Mouse (Mus musculus) liver, embryonic 11.5 days (tissue): Measurements from ENCODE around the gene Cck. TPM values are rescaled to one million over a fixed set of nuclear protein-coding genes. Genes with fewer than 3 reads are reported as not detected.

Source experiments
- ATAC-seq: fragments of 200-750 bp; cut with Nextera tagmentation; replicated peaks from 2 replicates; pipeline ENCODE4 v1.8.0; 2017; ENCODE audit warnings: moderate number of reproducible peaks, mild to moderate bottlenecking, moderate TSS enrichment, moderate library complexity; ENCODE audit not compliant: low FRiP score
- DNase-seq: peaks from one replicate; pipeline ENCODE4 v3.0.0-alpha.2; 2017; ENCODE audit warnings: low spot score
- H3K27ac ChIP-seq: fragments of 300-500 bp; sonication (generic); 2 replicates; pipeline ENCODE4 v1.5.1; 2014; ENCODE audit warnings: mild to moderate bottlenecking, low read depth, low read length, control low read depth
- H3K27me3 ChIP-seq: fragments of 300-500 bp; sonication (generic); replicated peaks from 2 replicates; pipeline ENCODE4 v1.6.1; 2014; ENCODE audit warnings: low read length, mixed read lengths; ENCODE audit not compliant: control insufficient read depth, insufficient read depth
- H3K36me3 ChIP-seq: fragments of 300-500 bp; sonication (generic); 2 replicates; pipeline ENCODE4 v1.6.1; 2014; ENCODE audit warnings: mild to moderate bottlenecking, low read length, moderate library complexity, mixed read lengths; ENCODE audit not compliant: control insufficient read depth, insufficient read depth
- H3K4me1 ChIP-seq: fragments of 300-500 bp; sonication (generic); replicated peaks from 2 replicates; pipeline ENCODE4 v1.6.1; 2014; ENCODE audit warnings: low read length, mixed read lengths; ENCODE audit not compliant: control insufficient read depth, insufficient read depth
- H3K4me2 ChIP-seq: fragments of 300-500 bp; sonication (generic); 2 replicates; pipeline ENCODE4 v1.6.1; 2014; ENCODE audit warnings: mild to moderate bottlenecking, control low read depth, moderate library complexity
- H3K4me3 ChIP-seq: fragments of 300-500 bp; sonication (generic); 2 replicates; pipeline ENCODE4 v1.5.1; 2014; ENCODE audit warnings: low read depth, low read length, control low read depth
- H3K9ac ChIP-seq: fragments of 300-500 bp; sonication (generic); 2 replicates; pipeline ENCODE4 v1.6.1; 2014; ENCODE audit warnings: low read depth, low read length, control low read depth
- H3K9me3 ChIP-seq: fragments of 300-500 bp; sonication (generic); 2 replicates; pipeline ENCODE4 v1.6.1; 2016; ENCODE audit warnings: low read length, inconsistent platforms, mixed read lengths; ENCODE audit not compliant: control insufficient read depth
- WGBS: fragments of 180-500 bp; shearing (Covaris S2); extraction: QIAGEN DNeasy Blood & Tissue Kit; methylation state at CpG from one replicate; pipeline ENCODE4 v1.1.7; 2014; 5-methylcytosine and 5-hydroxymethylcytosine counted together
- polyA plus RNA-seq: library from polyadenylated mRNA; unstranded; fragments of >200 nt; fragmentation: Nextera tagmentation; extraction: Ambion mirVana; gene quantifications from 2 replicates; pipeline ENCODE4 v1.2.1, GENCODE M21; 2014

Gene Cck
- polyA plus RNA-seq, 1 experiment from 2014 or later = 3.1 TPM

GRCm38 (mm10) chr9:121505346-121505745, 9.9 kb upstream of the Cck start:
- no peak overlapping the region for H3K27ac ChIP-seq
- H3K9me3 ChIP-seq = no peaks in the 10 kb centered on the region
- 84% methylated on average over 8 of the region's 8 CpGs for WGBS
- no peak overlapping the region for H3K4me3 ChIP-seq
- no peak overlapping the region for H3K4me2 ChIP-seq
- H3K4me1 ChIP-seq = no peaks in the 10 kb centered on the region
- H3K9ac ChIP-seq = no peak overlapping the region
- no peaks in the 10 kb centered on the region for H3K27me3 ChIP-seq
- H3K36me3 ChIP-seq = no peaks in the 10 kb centered on the region
- DNase-seq (no peak), ATAC-seq (no peak)

- ATAC-seq (no peak), DNase-seq (no peak)
- Histone ChIP-seq H3K9me3 (no peaks in the 10 kb centered on the region), H3K27me3 (peaks cover 56% of the 10 kb centered on the region), H3K4me1 (no peaks in the 10 kb centered on the region), H3K27ac (no peak overlapping the region), H3K9ac (no peak overlapping the region), H3K4me2 (no peak overlapping the region), H3K4me3 (no peak overlapping the region), H3K36me3 (no peaks in the 10 kb centered on the region)
- 27% methylated on average over 10 of the region's 10 CpGs for WGBS
Observed at GRCm38 (mm10) chr9:121496102-121496501, 608 bp upstream of the Cck start.

- ATAC-seq (no peak), DNase-seq (peak; percentile 36)
- peak overlapping the region; percentile 49 for H3K4me2 ChIP-seq
- peak overlapping the region; percentile 31; the same call in 1 of the 2 replicates for H3K4me3 ChIP-seq
- H3K36me3 ChIP-seq = no peaks in the 10 kb centered on the region
- no peaks in the 10 kb centered on the region for H3K4me1 ChIP-seq
- H3K9ac ChIP-seq = no peak overlapping the region
- H3K27ac ChIP-seq = no peak overlapping the region
- no peaks in the 10 kb centered on the region for H3K9me3 ChIP-seq
- peaks cover 60% of the 10 kb centered on the region for H3K27me3 ChIP-seq
- 6% methylated on average over 48 of the region's 48 CpGs for WGBS
Observed at GRCm38 (mm10) chr9:121494006-121494767, 1.3 kb downstream of the Cck start.

- Histone ChIP-seq H3K4me2 (no peak overlapping the region), H3K27ac (no peak overlapping the region), H3K4me3 (no peak overlapping the region), H3K4me1 (no peaks in the 10 kb centered on the region), H3K9me3 (no peaks in the 10 kb centered on the region), H3K9ac (no peak overlapping the region), H3K27me3 (peaks cover 55% of the 10 kb centered on the region), H3K36me3 (no peaks in the 10 kb centered on the region)
- DNase-seq (no peak), ATAC-seq (no peak)
- 77% methylated on average over 11 of the region's 11 CpGs for WGBS
Observed at GRCm38 (mm10) chr9:121491592-121492240, 3.8 kb downstream of the Cck start.

GRCm38 (mm10) chr9:121487216-121487615, 8.3 kb downstream of the Cck start:
- no peak overlapping the region for H3K4me2 ChIP-seq
- DNase-seq (no peak), ATAC-seq (no peak)
- 71% methylated on average over 7 of the region's 7 CpGs for WGBS
- H3K4me3 ChIP-seq = no peak overlapping the region
- H3K9me3 ChIP-seq = no peaks in the 10 kb centered on the region
- no peak overlapping the region for H3K9ac ChIP-seq
- no peaks in the 10 kb centered on the region for H3K36me3 ChIP-seq
- peaks cover 11% of the 10 kb centered on the region for H3K27me3 ChIP-seq
- no peak overlapping the region for H3K27ac ChIP-seq
- no peaks in the 10 kb centered on the region for H3K4me1 ChIP-seq

- Histone ChIP-seq H3K4me1 (no peaks in the 10 kb centered on the region), H3K36me3 (no peaks in the 10 kb centered on the region), H3K27ac (no peak overlapping the region), H3K27me3 (no peaks in the 10 kb centered on the region), H3K4me2 (no peak overlapping the region), H3K9ac (no peak overlapping the region), H3K9me3 (no peaks in the 10 kb centered on the region), H3K4me3 (no peak overlapping the region)
- ATAC-seq (no peak), DNase-seq (peak; percentile 45)
- WGBS = 27% methylated on average over 5 of the region's 5 CpGs
Observed at GRCm38 (mm10) chr9:121479453-121479852, 16.0 kb downstream of the Cck start.

GRCm38 (mm10) chr9:121477305-121477911, 18.1 kb downstream of the Cck start:
- Histone ChIP-seq H3K36me3 (no peaks in the 10 kb centered on the region), H3K4me2 (no peak overlapping the region), H3K4me3 (no peak overlapping the region), H3K4me1 (no peaks in the 10 kb centered on the region), H3K9me3 (no peaks in the 10 kb centered on the region), H3K27ac (no peak overlapping the region), H3K9ac (no peak overlapping the region), H3K27me3 (no peaks in the 10 kb centered on the region)
- WGBS = 14% methylated on average over 15 of the region's 15 CpGs
- ATAC-seq (0 out of 2 replicates have a peak, but pooled peaks have one; percentile 56), DNase-seq (peak; percentile 54)

GRCm38 (mm10) chr9:121475488-121476452, 19.7 kb downstream of the Cck start:
- H3K9ac ChIP-seq = no peak overlapping the region
- H3K4me2 ChIP-seq = no peak overlapping the region
- no peaks in the 10 kb centered on the region for H3K36me3 ChIP-seq
- H3K27me3 ChIP-seq = no peaks in the 10 kb centered on the region
- no peak for DNase-seq
- no peak overlapping the region for H3K4me3 ChIP-seq
- no peaks in the 10 kb centered on the region for H3K9me3 ChIP-seq
- WGBS = 68% methylated on average over 16 of the region's 16 CpGs
- H3K27ac ChIP-seq = no peak overlapping the region
- no peaks in the 10 kb centered on the region for H3K4me1 ChIP-seq
- no peak for ATAC-seq
